8 mouse cellular contexts compared by ENCODE assay signal in the genomic region with DNA sequence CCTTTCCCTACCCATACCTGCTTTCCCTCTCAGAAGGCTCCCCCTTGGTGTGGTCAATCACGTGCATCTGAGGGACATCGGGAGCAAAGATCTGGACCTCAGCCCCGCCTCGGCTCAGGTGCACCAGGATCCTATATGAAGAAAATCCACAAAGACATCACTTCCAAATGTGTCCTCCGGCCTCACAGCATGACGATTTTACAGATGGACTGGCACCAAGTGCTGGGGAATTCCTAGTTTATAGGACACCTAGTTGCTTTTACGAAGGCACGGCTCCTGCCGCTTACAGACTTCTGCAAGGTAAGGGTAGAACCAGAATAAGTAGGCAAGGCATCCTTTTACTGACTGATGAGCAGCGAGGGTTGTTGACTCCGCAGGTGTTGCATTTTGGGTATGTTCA. TPM values are rescaled to one million over a fixed set of nuclear protein-coding genes. Genes with fewer than 3 reads are reported as not detected.
A peak's percentile ranks its signal among the peaks of the same experiment; 100 is the strongest.
DNase-seq lines count a peak whose midpoint lies in the region; ATAC-seq and TF ChIP-seq lines count a peak whose summit lies in the region.

No protein-coding gene starts in this region.

- no peaks in the 10 kb centered on the region for H3K9me3 ChIP-seq in limb, embryonic 13.5 days
- no peaks in the 10 kb centered on the region for H3K9me3 ChIP-seq in stomach, embryonic 15.5 days

- TF ChIP-seq POLR2A in spleen, adult 2 months (IDR thresholded peaks at IDR 0.05; ENCODE audit: low read depth, low read length) = no peak

- peak; percentile 36 for DNase-seq in cerebellum, adult 8-10 months
- DNase-seq in cerebellum, postnatal 4 days (ENCODE audit: low spot score in 2 of 2) = no peak
- no peak for DNase-seq in spleen, adult 2 months (ENCODE audit: low read depth in 1 of 2, low spot score in 2 of 2)
- no peak for DNase-seq in spleen, postnatal 36 days (ENCODE audit: low spot score in 2 of 2)
- DNase-seq in frontal cortex, postnatal 36 days (ENCODE audit: low spot score in 2 of 2) = no peak
- no peak for DNase-seq in embryo, embryonic 9.5 days (ENCODE audit: extremely low spot score)

- H3K27ac ChIP-seq in spleen, adult 2 months (ENCODE audit: insufficient read depth, low read length) = no peak overlapping the region
- no peak overlapping the region for H3K27ac ChIP-seq in limb, embryonic 13.5 days
- H3K27ac ChIP-seq in stomach, embryonic 15.5 days = no peak overlapping the region

- peak overlapping the region; percentile 92 for H3K9ac ChIP-seq in limb, embryonic 13.5 days
- peak overlapping the region; percentile 92 for H3K9ac ChIP-seq in stomach, embryonic 15.5 days

- H3K4me3 ChIP-seq in spleen, adult 2 months (ENCODE audit: extremely low read depth, insufficient read depth, insufficient read length) = peak overlapping the region; percentile 75
- peak overlapping the region; percentile 91 for H3K4me3 ChIP-seq in limb, embryonic 13.5 days
- peak overlapping the region; percentile 96 for H3K4me3 ChIP-seq in stomach, embryonic 15.5 days (replicated peaks)

- TF ChIP-seq CTCF in spleen, adult 2 months (IDR thresholded peaks at IDR 0.05; ENCODE audit: extremely low read depth, insufficient read depth, insufficient read length, insufficient replicate concordance) = no peak

- ATAC-seq in limb, embryonic 13.5 days (ENCODE audit: low FRiP score, low read depth) = no peak
- no peak for ATAC-seq in stomach, embryonic 15.5 days (ENCODE audit: insufficient read depth, low FRiP score, low read depth)

- WGBS in spleen, adult 2 months = 83% methylated on average over 11 of the region's 11 CpGs
- 85% methylated on average over 11 of the region's 11 CpGs for WGBS in limb, embryonic 13.5 days
- WGBS in stomach, embryonic 15.5 days = 78% methylated on average over 11 of the region's 11 CpGs

- H3K4me2 ChIP-seq in limb, embryonic 13.5 days (replicated peaks) = peak overlapping the region; percentile 92
- peak overlapping the region; percentile 91 for H3K4me2 ChIP-seq in stomach, embryonic 15.5 days

- H3K27me3 ChIP-seq in spleen, adult 2 months (ENCODE audit: control insufficient read depth, insufficient read depth, low read length) = no peaks in the 10 kb centered on the region
- H3K27me3 ChIP-seq in limb, embryonic 13.5 days = no peaks in the 10 kb centered on the region
- H3K27me3 ChIP-seq in stomach, embryonic 15.5 days (replicated peaks) = no peaks in the 10 kb centered on the region

- H3K4me1 ChIP-seq in spleen, adult 2 months (ENCODE audit: control insufficient read depth, insufficient read depth, insufficient read length) = peaks cover 10% of the 10 kb centered on the region; the same call in 1 of the 2 replicates
- H3K4me1 ChIP-seq in limb, embryonic 13.5 days = peaks cover 15% of the 10 kb centered on the region
- H3K4me1 ChIP-seq in stomach, embryonic 15.5 days = peaks cover 13% of the 10 kb centered on the region

- peaks cover 24% of the 10 kb centered on the region for H3K36me3 ChIP-seq in spleen, adult 2 months (ENCODE audit: control insufficient read depth, insufficient read depth, low read length)
- H3K36me3 ChIP-seq in limb, embryonic 13.5 days = peaks cover 76% of the 10 kb centered on the region
- peaks cover 38% of the 10 kb centered on the region for H3K36me3 ChIP-seq in stomach, embryonic 15.5 days

RNA-seq across cellular contexts. Expression of a gene that starts 0.8 kb away (rescaled TPM):
- polyA plus RNA-seq in spleen, adult 2 months (2012; rRNA removed) = 68.7 and 105 TPM in 2 replicates
- polyA plus RNA-seq in limb, embryonic 13.5 days (2015; fragmentation: Nextera tagmentation; extraction: Ambion mirVana) = 34.7 and 34.8 TPM in 2 replicates
- polyA plus RNA-seq in stomach, embryonic 15.5 days (2015; fragmentation: Nextera tagmentation; extraction: Ambion mirVana) = 32.7 and 40.2 TPM in 2 replicates

RNA-seq across cellular contexts. Expression of a gene that starts 16.2 kb away (rescaled TPM):
- polyA plus RNA-seq in spleen, adult 2 months (2012; rRNA removed) = 11.2 and 11.7 TPM in 2 replicates
- 21.1 and 22.5 TPM in 2 replicates for polyA plus RNA-seq in limb, embryonic 13.5 days (2015; fragmentation: Nextera tagmentation; extraction: Ambion mirVana)
- polyA plus RNA-seq in stomach, embryonic 15.5 days (2015; fragmentation: Nextera tagmentation; extraction: Ambion mirVana) = 14.6 and 17.3 TPM in 2 replicates
